Mouse (Mus musculus): ENCODE data around the gene Olfml2b.
A peak's percentile ranks its signal among the peaks of the same experiment; 100 is the strongest.

Olfml2b gene

DNA sequence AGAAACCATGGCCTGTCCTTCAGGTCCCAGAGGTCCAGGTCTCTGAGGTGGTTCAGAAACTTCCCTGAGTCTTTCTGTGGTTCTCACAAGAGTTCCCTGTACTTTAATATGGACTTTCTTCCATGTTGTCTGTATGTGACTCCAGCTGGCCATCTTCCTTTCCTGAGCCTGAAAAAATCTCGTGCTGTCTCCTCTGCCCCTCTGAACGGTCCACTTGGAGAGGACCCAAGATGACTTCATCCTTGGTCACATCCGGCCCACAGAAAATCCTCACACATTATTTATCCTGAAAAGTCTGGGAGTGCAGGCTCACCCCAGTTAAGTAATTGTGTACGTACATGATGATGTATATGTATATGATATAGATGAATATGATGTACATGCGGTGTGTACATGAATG lies 47.0 kb downstream of the Olfml2b start:
- no peak for DNase-seq (ENCODE audit: extremely low read depth, low read depth, low spot score)

DNA sequence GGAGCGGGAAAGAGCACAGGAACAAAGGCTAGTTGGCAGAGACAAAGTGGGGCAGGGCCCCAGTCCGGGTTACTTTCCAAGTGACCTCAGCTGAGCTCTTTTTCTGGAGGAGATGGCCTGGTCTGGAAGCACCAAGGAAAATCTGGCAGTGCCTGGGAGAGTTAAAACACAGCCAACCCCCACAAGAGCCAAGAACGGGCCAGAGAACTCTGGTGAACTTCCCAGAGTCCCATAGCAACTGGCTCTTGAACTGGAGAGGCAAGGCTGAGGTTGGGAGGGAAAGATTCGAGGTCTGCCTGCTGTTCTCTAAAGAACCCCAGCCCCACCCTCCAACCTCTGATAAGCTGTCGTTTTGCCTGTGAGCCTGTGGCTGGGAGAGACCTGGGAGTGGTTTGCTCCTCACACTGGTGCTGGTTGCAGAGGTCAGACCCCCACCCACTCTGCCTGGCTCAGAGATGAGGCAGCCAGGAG lies 50.5 kb downstream of the Olfml2b start:
- DNase-seq (ENCODE audit: extremely low read depth, low read depth, low spot score), result no peak

DNA sequence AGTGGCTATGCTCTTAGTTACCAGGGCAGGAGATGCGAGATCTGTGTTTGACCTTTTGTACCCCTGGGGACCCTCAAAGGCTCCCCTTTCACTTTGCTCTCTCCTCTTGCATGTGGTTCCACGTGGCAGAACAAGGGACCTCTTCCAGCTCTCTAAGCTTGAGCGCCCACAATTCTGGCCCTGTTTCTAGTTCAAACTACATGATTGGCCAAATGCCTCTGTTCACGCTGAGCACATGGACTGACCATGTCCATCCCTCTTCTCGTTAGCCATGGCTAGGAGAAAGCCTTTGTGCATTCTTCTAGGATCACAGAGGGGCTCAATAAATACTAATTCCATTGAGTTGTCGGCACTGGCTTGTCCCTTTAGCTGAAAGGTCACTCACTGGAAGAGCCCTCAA lies 51.0 kb downstream of the Olfml2b start:
- DNase-seq (ENCODE audit: extremely low read depth, low read depth, low spot score), result no peak

- no peak for DNase-seq (ENCODE audit: extremely low read depth, low read depth, low spot score)
Measured at GRCm38 (mm10) chr1:170696996-170697395, 52.7 kb downstream of the Olfml2b start.

- no peak for DNase-seq (ENCODE audit: extremely low read depth, low read depth, low spot score)
Measured at GRCm38 (mm10) chr1:170697771-170698356, 53.5 kb downstream of the Olfml2b start.

DNA sequence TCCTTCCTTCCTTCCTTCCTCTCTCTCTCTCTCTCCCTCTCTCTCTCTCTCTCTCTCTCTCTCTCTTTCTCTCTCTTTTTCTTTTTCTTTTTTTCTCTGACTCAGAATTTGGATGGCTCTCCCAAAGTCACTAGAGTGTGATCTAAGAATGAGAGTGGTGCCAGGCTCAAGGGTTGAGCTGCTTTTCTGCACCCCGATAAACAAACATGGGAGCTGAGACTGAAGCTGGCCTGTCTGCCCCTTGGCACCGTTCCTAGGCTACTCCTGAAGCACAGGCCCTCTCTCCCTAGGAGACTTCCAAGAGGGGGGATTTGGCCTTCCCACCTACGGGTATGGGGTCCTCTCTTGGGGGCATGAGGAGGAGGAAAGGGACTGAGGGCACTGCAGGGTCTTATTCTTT lies 54.4 kb downstream of the Olfml2b start:
- no peak for DNase-seq (ENCODE audit: extremely low read depth, low read depth, low spot score)

- no peak for DNase-seq (ENCODE audit: extremely low read depth, low read depth, low spot score)
Measured at GRCm38 (mm10) chr1:170699553-170699952, 55.2 kb downstream of the Olfml2b start.

DNA sequence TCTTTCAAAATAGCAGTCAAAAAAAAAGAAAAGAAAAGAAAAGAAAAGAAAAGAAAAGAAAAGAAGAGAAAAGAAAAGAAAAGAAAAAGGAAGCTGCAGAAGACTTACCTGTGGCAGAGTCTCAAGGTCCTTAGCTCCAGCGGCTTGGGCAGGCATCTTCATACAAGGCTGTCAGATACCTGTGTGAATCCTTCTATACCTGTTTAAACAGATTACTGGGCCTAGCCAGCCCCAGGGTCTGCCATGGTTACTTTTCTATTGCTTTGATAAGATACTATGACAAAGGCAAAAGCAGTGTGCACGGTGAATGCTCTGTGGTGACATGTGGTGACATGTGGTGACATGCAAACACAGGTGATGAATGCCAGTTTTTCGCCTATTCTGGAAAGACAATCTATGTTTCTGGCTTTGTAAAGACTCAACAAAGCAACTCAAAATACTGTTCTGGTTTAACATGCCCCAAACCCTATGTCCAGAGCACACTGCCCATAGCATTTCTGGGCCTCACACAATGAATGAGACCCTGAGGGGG lies 56.2 kb downstream of the Olfml2b start:
- no peak for DNase-seq (ENCODE audit: extremely low read depth, low read depth, low spot score)

DNA sequence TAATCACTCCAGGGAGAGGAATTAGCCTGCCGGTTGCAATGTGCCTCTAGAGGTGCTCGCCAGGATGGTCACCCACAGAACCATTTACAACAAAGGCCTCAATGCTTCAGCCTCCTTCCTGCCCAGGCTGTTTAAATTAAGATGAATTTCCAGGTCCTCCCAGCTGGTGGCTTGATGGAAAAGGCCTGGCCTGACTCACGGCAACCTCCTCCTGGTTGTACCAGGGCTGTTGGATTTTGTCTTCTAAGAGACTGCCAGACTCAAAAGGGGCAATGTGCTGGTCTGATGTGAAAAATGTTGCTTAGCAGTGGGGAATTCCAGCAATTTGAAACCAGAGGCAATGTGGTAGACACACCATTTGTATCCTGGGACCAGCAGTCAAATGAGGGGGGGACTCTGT lies 56.8 kb downstream of the Olfml2b start:
- no peak for DNase-seq (ENCODE audit: extremely low read depth, low read depth, low spot score)

- DNase-seq (ENCODE audit: extremely low read depth, low read depth, low spot score), result no peak
Measured at GRCm38 (mm10) chr1:170701582-170701981, 57.2 kb downstream of the Olfml2b start.

- DNase-seq (ENCODE audit: extremely low read depth, low read depth, low spot score), result no peak
Measured at GRCm38 (mm10) chr1:170702263-170702662, 57.9 kb downstream of the Olfml2b start.

DNA sequence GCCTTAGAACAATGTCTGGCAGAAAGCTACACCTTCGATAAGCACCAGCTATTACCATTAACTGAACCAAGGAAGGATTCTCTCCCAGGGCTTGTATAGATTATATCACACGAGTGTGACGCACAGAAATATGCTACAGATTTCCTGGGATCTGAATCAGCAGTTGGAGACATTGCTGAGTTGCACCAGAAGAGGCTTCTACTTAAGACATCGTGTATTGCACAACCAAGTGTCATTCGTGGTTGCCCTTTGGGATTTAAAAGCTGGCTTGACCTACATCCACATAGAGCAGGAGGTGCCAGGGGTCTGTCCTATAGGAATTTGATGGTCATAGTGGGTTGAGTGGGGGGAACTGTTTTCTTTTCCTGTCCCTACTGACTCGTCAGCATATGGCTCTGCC lies 58.6 kb downstream of the Olfml2b start:
- peak; percentile 77 for DNase-seq (ENCODE audit: extremely low read depth, low read depth, low spot score)

- no peak for DNase-seq (ENCODE audit: extremely low read depth, low read depth, low spot score)
Measured at GRCm38 (mm10) chr1:170704103-170704502, 59.8 kb downstream of the Olfml2b start.

- no peak for DNase-seq (ENCODE audit: extremely low read depth, low read depth, low spot score)
Measured at GRCm38 (mm10) chr1:170704911-170705594, 60.7 kb downstream of the Olfml2b start.

GRCm38 (mm10) chr1:170706046-170706445 lies 61.7 kb downstream of the Olfml2b start:
- no peak for DNase-seq (ENCODE audit: extremely low read depth, low read depth, low spot score)

GRCm38 (mm10) chr1:170709034-170709433 lies 64.7 kb downstream of the Olfml2b start:
- DNase-seq (ENCODE audit: extremely low read depth, low read depth, low spot score), result no peak

- no peak for DNase-seq (ENCODE audit: extremely low read depth, low read depth, low spot score)
Measured at GRCm38 (mm10) chr1:170709481-170709880, 65.1 kb downstream of the Olfml2b start.

- no peak for DNase-seq (ENCODE audit: extremely low read depth, low read depth, low spot score)
Measured at GRCm38 (mm10) chr1:170709969-170710368, 65.6 kb downstream of the Olfml2b start.

DNA sequence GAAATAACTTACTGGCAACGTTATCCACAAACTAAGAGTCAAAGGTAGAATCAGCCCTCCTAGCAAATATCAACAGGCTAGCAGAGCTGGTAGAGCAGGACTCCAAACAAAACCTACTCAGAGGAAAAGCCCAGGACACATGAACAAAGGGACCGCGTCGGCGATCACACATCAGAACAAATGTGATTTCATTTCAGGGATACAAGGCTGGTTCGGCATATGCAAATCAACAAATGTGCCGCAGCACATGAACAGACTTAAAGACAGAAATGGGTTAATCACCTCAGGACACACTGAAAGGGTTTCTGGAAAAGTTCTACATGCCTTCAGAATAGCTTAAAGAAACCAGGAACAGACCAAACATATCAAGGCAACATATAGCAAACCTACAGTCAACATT lies 67.4 kb downstream of the Olfml2b start:
- DNase-seq (ENCODE audit: extremely low read depth, low read depth, low spot score), result no peak

DNA sequence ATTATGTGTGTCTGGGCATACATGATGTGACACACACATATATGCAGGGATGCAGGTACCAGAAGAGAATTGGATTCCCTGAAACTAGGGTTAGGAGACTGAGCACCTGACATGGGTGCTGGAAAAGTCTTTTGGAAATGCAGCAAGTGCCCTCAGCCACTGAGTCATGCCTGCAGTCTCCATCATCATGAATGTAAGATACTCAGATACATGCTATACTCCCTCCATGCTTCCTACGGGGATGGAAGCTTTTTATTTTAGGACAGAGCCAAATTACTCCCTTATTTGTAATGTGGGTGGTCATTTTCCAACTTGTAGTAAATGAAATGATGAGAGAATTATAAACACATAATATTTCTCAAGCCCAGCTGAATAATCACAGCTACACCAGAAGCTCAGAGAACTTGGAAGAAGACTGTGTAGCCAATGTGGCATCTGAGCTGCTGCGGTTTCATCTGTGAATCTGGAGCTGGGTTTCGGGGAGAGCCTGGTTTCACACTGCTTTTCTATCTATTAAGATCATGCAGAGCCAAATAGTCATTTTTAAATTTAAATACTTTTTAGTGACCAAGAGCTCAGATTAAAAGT lies 73.0 kb downstream of the Olfml2b start:
- DNase-seq (ENCODE audit: extremely low read depth, low read depth, low spot score), result no peak

GRCm38 (mm10) chr1:170718133-170718810 lies 73.9 kb downstream of the Olfml2b start:
- DNase-seq (ENCODE audit: extremely low read depth, low read depth, low spot score), result no peak

- DNase-seq (ENCODE audit: extremely low read depth, low read depth, low spot score), result no peak
Measured at GRCm38 (mm10) chr1:170721560-170721959, 77.2 kb downstream of the Olfml2b start.
